ENCODE assay signal across 26 mouse cellular contexts in the genomic region with DNA sequence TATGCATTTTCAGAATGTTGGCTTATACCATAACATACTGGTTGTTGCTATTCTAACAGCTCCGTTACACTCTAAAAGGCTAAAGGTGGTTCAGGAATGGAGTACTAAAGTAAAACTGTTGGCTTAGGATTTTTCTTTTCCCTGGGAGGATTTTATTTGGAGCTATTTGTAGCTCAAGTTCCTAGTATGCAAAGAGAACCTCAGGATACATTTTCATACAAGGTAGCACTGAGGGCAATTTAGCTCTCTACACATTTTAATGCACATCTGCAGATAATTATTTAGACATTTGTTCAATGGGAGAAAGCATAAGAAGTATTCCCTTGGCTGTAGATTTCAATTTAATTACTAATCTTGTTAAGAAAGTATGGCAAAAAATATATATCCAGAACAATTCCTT.
"Had no signal": no experiment of that assay in that cellular context is flagged by ENCODE, and none has a peak within 500 bp of the region (broad histone marks: within the 10 kb centered on the region; RNA-seq: fewer than 3 reads in every experiment).

No protein-coding gene starts in this region.

- H3K4me2 ChIP-seq: heart, embryonic 11.5 days; heart, embryonic 13.5 days; heart, embryonic 15.5 days; hindbrain, embryonic 13.5 days; hindbrain, embryonic 15.5 days; kidney, embryonic 15.5 days; limb, embryonic 12.5 days; liver, embryonic 12.5 days had no signal

- H3K36me3 ChIP-seq: heart, embryonic 13.5 days; heart, embryonic 15.5 days; hindbrain, embryonic 13.5 days; hindbrain, embryonic 15.5 days; kidney, embryonic 15.5 days; limb, embryonic 12.5 days; liver, embryonic 12.5 days had no signal

- DNase-seq: gastrocnemius, postnatal 14 days; gastrocnemius, postnatal 36 days; heart, adult 11 months; heart, adult 2 months; heart, postnatal 14 days; heart, postnatal 36 days; kidney, adult 11 months; kidney, adult 2 months; kidney, adult 9 months; kidney, postnatal 14 days; kidney, postnatal 36 days; layer of hippocampus, adult 9-11 months; layer of hippocampus, postnatal 36 days; left cerebral cortex, postnatal 4 days had no signal

- H3K4me1 ChIP-seq: heart, embryonic 13.5 days; heart, embryonic 15.5 days; hindbrain, embryonic 13.5 days; hindbrain, embryonic 15.5 days; kidney, embryonic 15.5 days; limb, embryonic 12.5 days; liver, embryonic 12.5 days had no signal

- H3K4me3 ChIP-seq: heart, adult 2 months; heart, embryonic 13.5 days; heart, embryonic 15.5 days; hindbrain, embryonic 13.5 days; hindbrain, embryonic 15.5 days; kidney, embryonic 15.5 days; limb, embryonic 12.5 days; liver, embryonic 12.5 days had no signal

- H3K9ac ChIP-seq: heart, embryonic 13.5 days; heart, embryonic 15.5 days; hindbrain, embryonic 13.5 days; hindbrain, embryonic 15.5 days; kidney, embryonic 15.5 days; limb, embryonic 12.5 days; liver, embryonic 12.5 days; liver, embryonic 14.5 days had no signal

- H3K27me3 ChIP-seq: heart, embryonic 13.5 days; heart, embryonic 15.5 days; hindbrain, embryonic 13.5 days; hindbrain, embryonic 15.5 days; kidney, embryonic 15.5 days; limb, embryonic 12.5 days; liver, embryonic 12.5 days had no signal

- H3K27ac ChIP-seq: heart, adult 2 months; heart, embryonic 13.5 days; heart, embryonic 15.5 days; hindbrain, embryonic 13.5 days; hindbrain, embryonic 15.5 days; hindbrain, postnatal 0 days; kidney, embryonic 15.5 days; kidney, postnatal 0 days; limb, embryonic 12.5 days; liver, embryonic 12.5 days; liver, embryonic 14.5 days had no signal

- ATAC-seq: hindbrain, postnatal 0 days; intestine, embryonic 16.5 days; liver, embryonic 12.5 days had no signal

- H3K9me3 ChIP-seq: heart, embryonic 13.5 days; heart, embryonic 15.5 days; hindbrain, embryonic 13.5 days; hindbrain, embryonic 15.5 days; kidney, embryonic 15.5 days; liver, embryonic 12.5 days had no signal
